Mouse (Mus musculus): ENCODE measurements around the gene Vsx1. TPM values are rescaled to one million over a fixed set of nuclear protein-coding genes. Genes with fewer than 3 reads are reported as not detected.

Vsx1 gene
- total and polyA plus RNA-seq, 3 experiments = not detected

DNA sequence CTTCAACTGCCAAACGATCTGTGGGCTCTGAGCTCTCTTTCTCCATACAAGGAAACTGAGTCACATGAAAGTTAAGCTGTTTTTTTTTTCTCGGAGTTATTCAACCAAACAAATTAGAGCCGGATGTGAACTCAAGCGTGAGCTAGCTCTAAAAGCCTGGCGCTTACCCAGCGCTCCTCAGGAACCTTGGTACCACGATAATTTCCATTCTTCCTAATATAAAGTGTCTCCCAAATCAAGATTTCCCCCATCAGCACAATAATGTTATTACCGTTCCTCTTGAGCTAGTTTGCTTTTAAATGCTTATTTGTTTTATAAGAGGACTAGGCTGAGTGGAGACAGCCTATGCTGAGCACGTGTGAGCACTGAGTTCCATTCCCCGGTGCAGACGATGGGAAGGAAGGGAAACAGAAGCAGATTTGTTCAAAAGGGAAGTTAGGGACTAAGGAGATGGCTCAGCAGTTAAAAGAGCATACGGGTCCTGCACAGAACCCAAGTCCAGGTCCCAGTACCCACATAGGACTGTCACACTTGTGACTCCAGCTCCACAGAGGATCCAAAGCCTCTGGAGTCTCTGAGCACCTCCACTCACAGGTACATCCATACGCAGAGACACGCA is 41.4 kb downstream of the Vsx1 start:
- H3K36me3 ChIP-seq (replicated peaks in 1 of 2; ENCODE audit: control insufficient read depth in 1 of 2, insufficient read depth in 1 of 2, low read length in 1 of 2) = no peaks in the 10 kb centered on the region
- no peaks in the 10 kb centered on the region for H3K27me3 ChIP-seq (replicated peaks)
- H3K4me1 ChIP-seq (ENCODE audit: control insufficient read depth in 1 of 2, insufficient read depth in 2 of 2) = peaks cover 0 to 4% of the 10 kb centered on the region in 2 experiments; a peak in 1 of 4 replicates
- no peaks in the 10 kb centered on the region for H3K9me3 ChIP-seq (replicated peaks; ENCODE audit: low read length)
- H3K27ac ChIP-seq (ENCODE audit: insufficient read depth, low read depth) = no peak overlapping the region
- TF ChIP-seq ZNF384 (IDR thresholded peaks at IDR 0.05; ENCODE audit: low read depth, low read length) (no peak), GABPA (IDR thresholded peaks at IDR 0.05; ENCODE audit: insufficient replicate concordance, low read depth, low read length) (no peak), ELF1 (IDR thresholded peaks at IDR 0.05; ENCODE audit: low read depth, low read length) (no peak)
- no peak for DNase-seq (ENCODE audit: extremely low read depth)
- H3K4me2 ChIP-seq (ENCODE audit: insufficient read depth, low read depth, poor library complexity, severe bottlenecking) = no peak overlapping the region
- no peaks in the 10 kb centered on the region for H3K79me2 ChIP-seq (replicated peaks; ENCODE audit: control insufficient read depth, extremely low read depth, insufficient read depth, poor library complexity, severe bottlenecking)
- in situ Hi-C loops (cut with MboI; ENCODE audit: low pct_ligation_motif_present, low pct_unique_long_range_greater_than_20kb, low sequenced_read_pairs) (no loop called here), dilution Hi-C loops (cut with MboI; ENCODE audit: extremely low pct_ligation_motif_present, extremely low pct_unique_long_range_greater_than_20kb, low sequenced_read_pairs) (no loop called here)
- H3K9ac ChIP-seq (ENCODE audit: insufficient read depth, low read depth) = no peak overlapping the region
- H3K4me3 ChIP-seq (replicated peaks in 1 of 3; ENCODE audit: low read depth in 2 of 3, low read length in 2 of 3, poor library complexity in 1 of 3) = no peak overlapping the region

DNA sequence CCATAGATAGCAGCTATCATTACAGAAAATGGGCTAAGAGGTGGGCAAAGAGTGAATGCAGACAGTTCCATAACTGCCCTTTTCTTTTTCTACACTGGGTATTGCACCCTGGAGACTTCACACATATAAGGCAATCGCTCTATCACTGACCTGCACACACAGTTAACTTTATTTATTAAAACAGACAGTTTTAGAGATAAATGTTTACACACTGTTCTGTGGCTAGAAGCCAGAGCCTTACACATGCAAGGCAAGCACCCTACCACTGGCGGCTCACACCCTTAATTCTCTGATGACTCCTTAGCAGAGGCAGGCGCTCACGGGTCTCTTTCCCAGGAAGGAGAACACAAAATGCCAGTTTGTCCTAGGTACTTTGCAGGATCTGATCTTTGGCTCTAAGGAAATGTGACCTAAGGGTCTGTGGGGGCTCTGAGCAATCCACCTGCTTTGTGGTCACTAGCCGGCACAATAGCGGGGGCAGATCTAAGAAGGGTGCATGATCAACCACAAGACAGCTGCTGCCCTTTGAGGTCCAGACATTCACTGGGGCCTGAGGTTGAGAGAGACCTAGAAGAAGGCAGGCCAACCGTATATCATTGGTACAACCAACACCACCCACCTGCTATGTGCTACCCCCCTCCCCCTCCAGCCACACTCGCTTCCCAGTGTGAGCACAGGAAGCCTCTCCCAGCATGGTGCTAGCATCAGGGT is 42.6 kb downstream of the Vsx1 start:
- no peaks in the 10 kb centered on the region for H3K9me3 ChIP-seq (replicated peaks; ENCODE audit: low read length)
- H3K4me2 ChIP-seq (ENCODE audit: insufficient read depth, low read depth, poor library complexity, severe bottlenecking) = no peak overlapping the region
- H3K9ac ChIP-seq (ENCODE audit: insufficient read depth, low read depth) = no peak overlapping the region
- H3K27ac ChIP-seq (ENCODE audit: insufficient read depth, low read depth) = no peak overlapping the region
- H3K4me3 ChIP-seq (replicated peaks in 1 of 3; ENCODE audit: low read depth in 2 of 3, low read length in 2 of 3, poor library complexity in 1 of 3) = no peak overlapping the region
- H3K36me3 ChIP-seq (replicated peaks in 1 of 2; ENCODE audit: control insufficient read depth in 1 of 2, insufficient read depth in 1 of 2, low read length in 1 of 2) = no peaks in the 10 kb centered on the region
- H3K79me2 ChIP-seq (replicated peaks; ENCODE audit: control insufficient read depth, extremely low read depth, insufficient read depth, poor library complexity, severe bottlenecking) = no peaks in the 10 kb centered on the region
- dilution Hi-C loops (cut with MboI; ENCODE audit: extremely low pct_ligation_motif_present, extremely low pct_unique_long_range_greater_than_20kb, low sequenced_read_pairs) = no loop called here
- in situ Hi-C loops (cut with MboI; ENCODE audit: low pct_ligation_motif_present, low pct_unique_long_range_greater_than_20kb, low sequenced_read_pairs) = no loop called here
- no peak for TF ChIP-seq ZMIZ1 (IDR thresholded peaks at IDR 0.05; ENCODE audit: low read depth, low read length)
- no peaks in the 10 kb centered on the region for H3K27me3 ChIP-seq (replicated peaks)
- H3K4me1 ChIP-seq (ENCODE audit: control insufficient read depth in 1 of 2, insufficient read depth in 2 of 2) = peaks cover 0 to 4% of the 10 kb centered on the region in 2 experiments; a peak in 1 of 4 replicates
- DNase-seq (ENCODE audit: extremely low read depth) = no peak

DNA sequence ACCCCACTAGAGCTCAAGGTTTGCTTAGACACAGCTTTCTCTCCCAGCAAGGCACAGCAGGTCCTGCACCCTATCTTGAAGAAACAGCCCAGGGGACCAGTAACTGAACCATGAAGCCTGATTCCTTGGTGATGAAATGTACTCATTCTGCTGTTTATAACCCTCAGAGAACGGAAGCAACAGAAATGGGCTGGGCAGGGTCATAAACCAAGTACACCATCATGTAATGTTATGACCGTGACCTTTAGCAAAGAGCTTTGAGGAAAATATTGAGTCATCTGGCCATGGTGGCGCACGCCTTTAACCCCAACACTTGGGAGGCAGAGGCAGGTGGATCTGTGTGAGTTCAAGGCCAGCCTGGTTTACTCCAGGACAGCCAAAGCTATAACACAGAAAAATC is 43.9 kb downstream of the Vsx1 start:
- TF ChIP-seq TBP (conservative IDR thresholded peaks at IDR 0.05; ENCODE audit: low read depth, low read length) = no peak
- no peak for TF ChIP-seq E2F4 (IDR thresholded peaks at IDR 0.05; ENCODE audit: insufficient replicate concordance, low read depth, low read length)
- TF ChIP-seq POLR2A (IDR thresholded peaks at IDR 0.05; ENCODE audit: low read depth, low read length) = no peak
- TF ChIP-seq SMC3 (IDR thresholded peaks at IDR 0.05; ENCODE audit: low read depth, low read length) = no peak
- TF ChIP-seq CHD2 (IDR thresholded peaks at IDR 0.05; ENCODE audit: low read length) = no peak
- no peak for TF ChIP-seq RCOR1 (conservative IDR thresholded peaks at IDR 0.05; ENCODE audit: low read depth, low read length)
- no peak for TF ChIP-seq USF1 (IDR thresholded peaks at IDR 0.05; ENCODE audit: low read depth, low read length)
- TF ChIP-seq ELF1 (IDR thresholded peaks at IDR 0.05; ENCODE audit: low read depth, low read length) = no peak
- no peak for TF ChIP-seq TCF12 (IDR thresholded peaks at IDR 0.05; ENCODE audit: low read depth, low read length)
- no peak for TF ChIP-seq IRF4 (IDR thresholded peaks at IDR 0.05; ENCODE audit: low read depth, low read length)
- TF ChIP-seq HCFC1 (IDR thresholded peaks at IDR 0.05; ENCODE audit: low read depth, low read length) = no peak
- TF ChIP-seq ZKSCAN1 (IDR thresholded peaks at IDR 0.05; ENCODE audit: borderline replicate concordance, low read depth, low read length) = no peak
- H3K27ac ChIP-seq (ENCODE audit: insufficient read depth, low read depth) = no peak overlapping the region
- no peak overlapping the region for H3K9ac ChIP-seq (ENCODE audit: insufficient read depth, low read depth)
- no peak for DNase-seq (ENCODE audit: extremely low read depth)
- no peak overlapping the region for H3K4me3 ChIP-seq (replicated peaks in 1 of 3; ENCODE audit: low read depth in 2 of 3, low read length in 2 of 3, poor library complexity in 1 of 3)
- H3K27me3 ChIP-seq (replicated peaks) = no peaks in the 10 kb centered on the region
- H3K4me1 ChIP-seq (ENCODE audit: control insufficient read depth in 1 of 2, insufficient read depth in 2 of 2) = peaks cover 0 to 4% of the 10 kb centered on the region in 2 experiments; a peak in 1 of 4 replicates
- H3K4me2 ChIP-seq (ENCODE audit: insufficient read depth, low read depth, poor library complexity, severe bottlenecking) = no peak overlapping the region
- in situ Hi-C loops (cut with MboI; ENCODE audit: low pct_ligation_motif_present, low pct_unique_long_range_greater_than_20kb, low sequenced_read_pairs) (no loop called here), dilution Hi-C loops (cut with MboI; ENCODE audit: extremely low pct_ligation_motif_present, extremely low pct_unique_long_range_greater_than_20kb, low sequenced_read_pairs) (no loop called here)
- H3K36me3 ChIP-seq (replicated peaks in 1 of 2; ENCODE audit: control insufficient read depth in 1 of 2, insufficient read depth in 1 of 2, low read length in 1 of 2) = no peaks in the 10 kb centered on the region
- H3K79me2 ChIP-seq (replicated peaks; ENCODE audit: control insufficient read depth, extremely low read depth, insufficient read depth, poor library complexity, severe bottlenecking) = no peaks in the 10 kb centered on the region
- no peaks in the 10 kb centered on the region for H3K9me3 ChIP-seq (replicated peaks; ENCODE audit: low read length)
